Mouse (Mus musculus) ovary, postnatal 36 days (tissue): ENCODE measurements at regions not wholly inside any gene's neighbourhood (a gene's known extent, or its start where the extent isn't known, plus 50 kb on each side); places are given as distances from the start of the nearest gene placed in this dataset.

Experiments used
- DNase-seq: peaks from one replicate; pipeline ENCODE4 v3.0.0; 2022; ENCODE audit warnings: low spot score, mixed read lengths

DNA sequence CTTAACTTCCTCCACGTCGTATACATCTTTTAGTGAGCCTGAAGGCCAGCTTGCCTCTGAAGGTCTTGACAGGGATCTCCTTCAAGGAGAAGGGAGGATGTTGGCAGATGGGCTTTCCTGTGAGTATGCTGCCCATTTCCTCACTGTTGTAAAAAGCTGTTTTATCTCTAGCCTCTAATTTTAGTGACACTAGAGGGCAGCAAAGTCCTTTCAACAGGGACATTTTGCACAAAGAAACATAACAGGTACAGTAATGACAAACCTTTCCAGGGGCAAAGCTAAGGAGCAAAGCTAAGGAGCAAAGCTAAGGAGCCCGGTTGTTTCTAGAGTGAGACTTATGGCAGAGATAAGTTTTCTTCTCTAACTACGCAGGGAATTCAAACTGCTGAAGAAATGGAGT is 59.0 kb upstream of the Kbtbd8 start:
- no peak for DNase-seq

DNA sequence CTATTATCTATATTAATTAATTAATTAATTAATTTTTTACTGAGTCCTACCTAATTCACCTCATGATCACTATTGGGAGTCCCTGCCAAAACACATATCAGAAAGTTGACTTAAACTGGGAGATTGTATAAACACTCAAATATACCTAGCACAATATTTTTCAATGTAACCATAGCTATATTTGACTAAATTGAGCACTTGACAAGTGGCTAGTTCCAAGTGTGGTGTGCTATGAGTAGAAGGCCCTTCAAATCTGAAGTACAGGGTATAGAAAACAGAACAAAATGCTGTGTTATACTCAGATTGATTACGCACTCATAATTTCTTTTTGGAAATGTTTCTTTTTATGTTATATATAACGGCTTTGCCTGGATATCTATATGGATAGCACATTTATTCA is 60.8 kb upstream of the Kbtbd8 start:
- no peak for DNase-seq

DNA sequence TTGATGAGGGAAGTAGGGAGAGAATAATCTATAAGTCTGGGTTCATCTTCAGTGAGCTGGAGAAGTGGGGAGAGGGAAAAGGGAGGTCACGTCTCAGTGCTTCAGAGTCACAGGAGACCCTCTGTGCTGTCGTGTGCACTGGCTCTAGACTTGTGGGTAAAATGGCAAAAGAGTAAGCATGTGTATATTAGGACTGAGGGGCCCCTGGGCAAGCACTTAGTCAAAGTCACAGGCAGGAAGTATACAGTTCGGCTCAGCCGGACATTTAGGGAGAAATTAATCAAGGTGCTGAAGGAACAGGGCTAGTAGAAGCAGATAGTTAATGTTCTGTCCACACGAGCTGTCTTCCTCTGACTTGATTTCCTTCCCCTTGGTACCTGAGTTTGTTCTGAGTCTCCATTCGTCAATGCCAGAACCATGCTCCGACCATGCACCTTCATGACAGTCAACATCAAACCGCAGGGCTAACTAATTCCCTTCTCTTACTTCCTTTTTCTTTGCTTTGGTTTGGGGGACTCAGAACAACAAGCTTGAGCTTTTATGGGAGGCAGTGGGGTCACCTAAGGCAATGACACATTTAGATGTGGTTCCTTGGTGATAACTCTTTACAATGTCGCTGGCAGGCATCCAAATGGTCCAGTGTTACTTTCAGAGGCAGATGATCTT is 63.2 kb upstream of the Kbtbd8 start:
- DNase-seq = no peak

GRCm38 (mm10) chr6:95041351-95041750 is 75.7 kb upstream of the Kbtbd8 start:
- peak; percentile 26 for DNase-seq

GRCm38 (mm10) chr6:95024239-95024638 is 92.8 kb upstream of the Kbtbd8 start:
- DNase-seq = no peak

DNA sequence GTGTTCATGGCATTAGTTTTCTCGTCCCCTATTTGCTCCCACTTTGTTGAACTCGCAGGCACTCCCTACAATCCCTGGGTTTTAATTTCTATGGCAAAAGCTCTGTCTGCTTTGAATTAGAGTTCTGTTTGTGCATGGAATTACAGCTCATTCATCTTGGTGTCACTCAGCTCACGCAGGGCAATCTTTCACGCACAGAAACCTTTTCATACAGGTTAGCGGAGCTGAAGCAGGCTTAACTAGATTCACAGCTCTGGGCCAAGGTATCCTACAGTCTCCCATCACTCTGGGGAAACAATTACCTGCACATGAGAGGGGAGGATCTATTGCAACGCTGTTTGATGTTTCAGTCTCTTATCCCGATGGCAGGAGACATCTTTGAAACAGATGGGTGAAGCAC is 95.3 kb upstream of the Kbtbd8 start:
- DNase-seq = no peak

- DNase-seq = no peak
Measured at GRCm38 (mm10) chr6:95017911-95018310, 99.1 kb upstream of the Kbtbd8 start.

DNA sequence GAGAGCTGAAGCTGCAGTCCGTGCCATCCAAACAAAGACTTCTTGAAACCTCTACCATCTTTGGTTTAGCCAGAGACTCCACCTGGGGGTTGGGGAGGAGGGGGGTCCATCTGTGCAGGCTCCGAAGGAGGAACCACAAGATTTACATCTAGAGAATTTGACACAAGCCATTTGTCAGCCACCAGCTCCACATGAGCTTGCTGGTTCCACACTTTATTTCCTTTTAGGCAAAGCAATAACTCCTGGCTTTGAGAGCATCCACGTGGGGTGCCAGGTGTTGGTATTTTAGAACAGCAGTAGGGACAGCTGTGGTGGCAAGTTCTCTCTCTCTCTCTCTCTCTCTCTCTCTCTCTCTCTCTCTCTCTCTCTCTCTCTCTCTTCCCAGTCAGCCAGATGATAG is 99.6 kb upstream of the Kbtbd8 start:
- no peak for DNase-seq

GRCm38 (mm10) chr6:95013096-95013495 is 103.9 kb upstream of the Kbtbd8 start:
- no peak for DNase-seq

- DNase-seq = no peak
Measured at GRCm38 (mm10) chr6:95006485-95006884, 110.6 kb upstream of the Kbtbd8 start.

GRCm38 (mm10) chr6:95003716-95004115 is 113.3 kb upstream of the Kbtbd8 start:
- no peak for DNase-seq

DNA sequence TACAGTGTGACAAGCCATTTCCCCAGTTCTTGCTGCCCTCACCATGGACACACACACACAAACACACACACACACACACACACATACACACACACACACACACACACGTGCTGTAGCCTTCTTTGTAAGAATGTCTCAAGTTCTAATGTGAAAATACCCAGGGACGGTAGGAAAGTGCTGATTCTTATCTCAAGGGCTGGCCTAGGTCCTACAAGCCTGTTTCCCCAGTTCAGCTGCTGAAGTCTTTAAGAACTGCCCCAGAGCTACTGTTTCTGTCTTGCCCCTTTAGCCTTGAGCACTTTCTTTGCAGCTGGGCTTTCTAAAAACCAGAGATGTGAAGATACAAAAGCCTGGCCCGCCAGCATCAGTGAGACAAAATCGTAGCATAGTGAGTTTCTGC is 117.5 kb upstream of the Kbtbd8 start:
- no peak for DNase-seq

GRCm38 (mm10) chr6:94999002-94999401 is 118.0 kb upstream of the Kbtbd8 start:
- DNase-seq = no peak

DNA sequence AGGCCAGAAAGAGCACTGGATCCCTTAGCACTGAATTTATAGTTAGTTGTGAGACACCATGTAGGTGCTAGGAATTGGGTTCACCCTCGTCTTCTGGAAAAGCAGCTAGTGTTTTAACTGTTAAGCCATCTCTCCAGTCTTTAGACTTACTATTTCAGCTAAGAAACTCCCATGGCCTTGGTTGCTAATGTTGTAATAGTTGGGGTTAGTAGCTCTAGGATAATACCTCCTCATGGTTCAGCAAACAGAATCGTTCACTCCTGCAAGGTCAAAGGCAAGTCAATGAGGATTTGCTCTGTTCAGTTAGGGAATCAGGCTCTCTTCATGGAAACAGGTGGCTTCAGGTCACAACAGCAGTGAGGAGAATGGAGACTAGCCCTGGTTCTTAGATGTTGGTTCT is 118.7 kb upstream of the Kbtbd8 start:
- no peak for DNase-seq

DNA sequence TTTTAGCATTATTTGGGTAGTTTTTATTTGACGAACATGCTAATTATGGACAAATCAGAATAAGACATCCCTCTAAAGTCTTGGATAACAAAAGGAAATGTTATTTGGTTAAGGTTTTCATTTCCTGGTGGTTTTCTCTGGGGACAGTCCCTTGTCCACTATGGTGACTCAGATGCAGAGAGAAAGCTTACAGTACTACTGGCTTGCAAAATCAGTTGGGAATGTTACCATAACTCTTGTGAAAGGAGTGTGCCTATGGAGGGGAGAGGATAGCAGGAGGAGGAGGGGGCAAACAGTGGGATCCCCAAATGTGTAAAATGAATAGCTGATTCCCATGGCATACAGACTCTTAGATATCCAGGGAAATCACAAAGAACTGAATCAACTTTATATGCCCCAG is 122.7 kb upstream of the Kbtbd8 start:
- no peak for DNase-seq

DNA sequence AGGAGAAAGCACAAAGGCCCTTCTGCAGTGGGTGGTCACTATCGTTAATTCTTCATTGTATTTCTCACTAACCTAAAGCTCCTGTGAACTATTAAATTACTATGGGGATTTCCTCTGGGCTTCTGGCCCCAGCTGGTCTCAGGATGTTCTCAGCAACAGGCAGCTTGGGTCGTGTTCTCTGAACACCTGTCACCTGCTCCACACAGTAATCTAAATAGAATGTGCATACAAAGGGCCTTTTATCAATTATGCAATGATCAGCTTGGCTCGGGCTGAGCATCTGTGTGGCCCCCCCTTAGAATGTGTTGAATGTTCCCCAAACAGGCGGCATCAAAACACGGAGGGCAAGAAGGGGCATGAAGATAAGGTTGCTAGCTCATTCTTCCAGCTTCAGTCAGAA is 129.6 kb upstream of the Kbtbd8 start:
- no peak for DNase-seq

DNA sequence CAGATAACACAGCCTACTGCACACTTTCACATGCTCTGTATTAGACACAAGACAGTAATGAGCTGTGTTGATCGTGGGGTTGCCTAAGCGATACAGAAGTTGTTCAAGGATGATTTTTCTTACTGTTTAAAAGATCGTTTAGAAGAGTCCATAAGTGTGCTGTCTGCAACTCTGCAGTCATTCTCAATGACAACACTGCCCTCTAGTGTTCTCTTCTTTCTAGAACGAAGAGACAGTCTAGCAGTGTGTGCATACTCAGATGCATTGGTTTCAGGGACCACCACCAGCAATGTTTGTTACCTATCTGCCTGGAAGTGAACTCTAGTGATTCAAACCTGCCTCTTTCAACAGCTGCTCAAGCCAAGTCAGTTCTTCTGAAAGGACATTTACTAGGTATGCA is 130.7 kb upstream of the Kbtbd8 start:
- no peak for DNase-seq

DNA sequence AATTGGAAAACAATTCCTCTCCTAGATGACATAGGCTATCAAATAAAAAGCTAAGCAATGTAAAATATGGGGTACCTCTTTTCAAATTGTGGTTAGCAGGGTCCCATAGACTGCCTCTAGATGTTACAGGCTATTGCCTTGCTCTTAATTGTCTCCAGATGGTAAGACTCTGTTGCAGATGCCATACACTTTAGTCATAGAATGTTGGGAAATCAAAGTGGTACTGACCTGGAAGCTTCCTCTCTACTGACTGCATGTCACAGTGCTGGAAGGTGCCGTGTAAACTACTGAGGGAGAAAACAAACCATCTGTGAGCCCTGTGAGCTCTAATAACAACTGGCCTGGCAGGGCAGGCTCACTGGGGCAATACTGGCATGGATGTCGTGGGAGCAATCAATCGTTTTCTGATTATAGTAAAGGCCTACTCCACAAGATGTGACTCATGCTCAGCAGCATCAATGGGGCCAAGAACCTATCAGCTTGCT is 132.6 kb upstream of the Kbtbd8 start:
- no peak for DNase-seq

GRCm38 (mm10) chr6:94968683-94969082 is 148.4 kb upstream of the Kbtbd8 start:
- DNase-seq = no peak

GRCm38 (mm10) chr6:94966962-94967361 is 150.1 kb upstream of the Kbtbd8 start:
- no peak for DNase-seq

DNA sequence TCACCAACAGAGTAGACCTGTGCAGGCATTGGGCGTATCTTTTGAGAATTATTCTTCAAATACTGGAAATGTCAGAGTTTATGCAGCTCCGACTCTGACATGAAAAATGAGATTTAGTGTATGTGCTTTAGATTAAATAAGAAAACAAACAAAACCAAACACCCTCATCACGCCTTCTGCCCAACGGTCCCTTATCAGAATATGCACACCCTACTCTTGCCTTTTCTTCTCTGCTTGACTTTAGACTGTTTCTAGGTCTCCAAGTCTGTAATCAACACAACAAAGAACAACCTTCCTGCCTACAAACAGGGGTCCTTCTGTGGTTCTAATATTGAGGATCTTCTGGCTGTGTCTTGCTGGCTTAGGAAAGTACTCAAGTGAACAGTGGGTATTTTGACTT is 153.8 kb upstream of the Kbtbd8 start:
- no peak for DNase-seq

GRCm38 (mm10) chr6:94962411-94963087 is 154.5 kb upstream of the Kbtbd8 start:
- DNase-seq = no peak

GRCm38 (mm10) chr6:94961821-94962220 is 155.2 kb upstream of the Kbtbd8 start:
- DNase-seq = no peak

- DNase-seq = no peak
Measured at GRCm38 (mm10) chr6:94957990-94958389, 159.1 kb upstream of the Kbtbd8 start.
